Mouse (Mus musculus) small intestine, adult 2 months (tissue): ENCODE data around the gene Sipa1l3. TPM values are rescaled to one million over a fixed set of nuclear protein-coding genes. Genes with fewer than 3 reads are reported as not detected.
A peak's percentile ranks its signal among the peaks of the same experiment; 100 is the strongest.

Source experiments
- H3K27ac ChIP-seq: fragments of 200-500 bp; 2 replicates; pipeline ENCODE4 v1.5.1; 2012; ENCODE audit warnings: low read depth, low read length, control low read depth, inconsistent platforms; ENCODE audit not compliant: insufficient read depth
- H3K27me3 ChIP-seq: fragments of 200-500 bp; 2 replicates; pipeline ENCODE4 v1.6.1; 2012; ENCODE audit warnings: mild to moderate bottlenecking, moderate library complexity, low read length, inconsistent platforms; ENCODE audit not compliant: control insufficient read depth, insufficient read depth
- H3K36me3 ChIP-seq: fragments of 200-500 bp; 2 replicates; pipeline ENCODE4 v1.6.1; 2012; ENCODE audit warnings: mild to moderate bottlenecking, low read length, control low read depth, inconsistent platforms; ENCODE audit not compliant: control insufficient read depth, insufficient read depth
- H3K4me1 ChIP-seq: fragments of 200-500 bp; 2 replicates; pipeline ENCODE4 v1.6.1; 2012; ENCODE audit warnings: low read length, inconsistent platforms, mixed read lengths; ENCODE audit not compliant: control insufficient read depth, insufficient read depth, insufficient read length
- H3K4me3 ChIP-seq: fragments of 200-500 bp; 2 replicates; pipeline ENCODE4 v1.5.1; 2012; ENCODE audit warnings: low read depth, mild to moderate bottlenecking, control low read depth, inconsistent platforms, low read length, moderate library complexity
- CTCF ChIP-seq: fragments of 200-500 bp; IDR thresholded peaks from 2 replicates; pipeline ENCODE4 v1.5.1; 2012; ENCODE audit warnings: low read depth, mild to moderate bottlenecking, control low read depth, inconsistent platforms, low read length, moderate library complexity, mixed read lengths; ENCODE audit not compliant: insufficient replicate concordance, insufficient read length; ENCODE audit errors: extremely low read depth
- POLR2A ChIP-seq: fragments of 200-500 bp; IDR thresholded peaks from 2 replicates; pipeline ENCODE4 v1.6.1; 2012; ENCODE audit warnings: low read depth, mild to moderate bottlenecking, control low read depth, inconsistent platforms, low read length, moderate library complexity
- WGBS: fragments of 180-500 bp; shearing (Covaris S2); methylation state at CpG from one replicate; pipeline ENCODE4 v1.1.7; 2018; 5-methylcytosine and 5-hydroxymethylcytosine counted together
- polyA plus RNA-seq: library from polyadenylated mRNA; depleted of rRNA; stranded (reverse); fragments of >200 nt; gene quantifications from 2 replicates; pipeline ENCODE4 v1.2.3, GENCODE M21; 2012

The Sipa1l3 gene
- polyA plus RNA-seq, 1 experiment, result 192 TPM

DNA sequence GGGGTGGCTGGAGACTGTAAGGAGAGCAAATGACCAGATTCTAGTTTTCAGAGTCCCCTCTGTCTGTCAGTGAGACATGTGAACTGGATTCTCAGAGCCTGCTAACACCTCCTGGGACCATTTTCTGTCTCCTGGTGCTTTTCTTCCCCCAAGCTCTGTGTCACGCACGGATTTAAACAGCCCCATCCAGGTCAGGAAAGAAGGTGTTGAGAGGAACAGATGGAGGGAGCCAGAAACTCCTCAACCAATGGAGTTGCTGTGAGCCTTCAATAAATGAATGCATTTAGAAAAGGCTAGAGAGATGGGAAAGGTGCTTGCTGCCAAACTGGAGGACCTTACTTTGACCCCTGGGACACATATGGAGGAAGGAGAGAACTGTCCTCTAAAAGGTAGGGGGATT lies 180.7 kb downstream of the Sipa1l3 start:
- 93% methylated on average over 2 of the region's 2 CpGs for WGBS
- TF ChIP-seq POLR2A (no peak), CTCF (no peak)
- Histone ChIP-seq H3K4me1 (peaks cover 11% of the 10 kb centered on the region), H3K4me3 (no peak overlapping the region), H3K27ac (0 out of 2 replicates have a peak overlapping the region, but pooled peaks have one; percentile 43), H3K36me3 (peaks cover 30% of the 10 kb centered on the region), H3K27me3 (no peaks in the 10 kb centered on the region)

GRCm38 (mm10) chr7:29336795-29337319 lies 181.6 kb downstream of the Sipa1l3 start:
- Histone ChIP-seq H3K4me3 (no peak overlapping the region), H3K27me3 (no peaks in the 10 kb centered on the region), H3K27ac (no peak overlapping the region), H3K36me3 (peaks cover 35% of the 10 kb centered on the region), H3K4me1 (peaks cover 11% of the 10 kb centered on the region)
- 89% methylated on average over 9 of the region's 9 CpGs for WGBS
- TF ChIP-seq CTCF (no peak), POLR2A (no peak)

DNA sequence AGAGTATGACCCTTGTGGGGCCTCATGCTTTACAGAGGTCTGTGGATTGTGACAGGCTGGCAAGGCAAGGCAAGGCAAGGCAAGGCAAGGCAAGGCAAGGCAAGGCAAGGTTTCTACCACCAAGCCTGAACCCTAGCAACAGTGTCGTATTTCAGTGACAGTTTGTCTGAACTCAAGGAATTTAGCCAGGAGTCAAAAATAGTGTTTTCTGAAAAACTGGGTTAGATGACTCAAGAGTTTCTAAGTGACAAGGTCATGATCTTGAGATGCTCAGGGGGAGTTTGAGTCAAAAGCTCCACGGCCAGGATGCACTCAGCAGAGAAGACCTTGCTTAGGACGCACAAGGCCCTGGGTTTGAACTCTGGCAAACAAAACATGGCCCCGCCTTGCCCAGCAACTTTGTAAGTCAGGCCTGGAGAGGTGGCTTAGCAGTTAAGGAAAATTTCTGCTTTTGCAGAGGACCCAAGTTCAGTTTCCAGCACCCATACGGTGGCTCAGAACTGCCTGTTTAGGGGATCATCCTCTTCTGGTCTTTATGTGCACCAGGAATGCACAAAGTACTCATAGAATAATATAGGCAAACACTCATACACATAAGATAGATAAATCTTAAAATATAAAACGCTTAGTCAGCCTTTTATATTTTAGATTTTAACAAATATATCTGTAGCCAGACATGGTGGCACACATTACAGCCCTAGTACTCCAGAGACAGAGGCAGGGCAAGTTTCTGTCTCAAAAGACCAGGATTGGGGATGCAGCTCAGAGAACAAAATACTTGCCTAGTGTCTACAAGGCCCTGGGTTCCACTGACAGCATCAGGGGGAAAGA lies 182.4 kb downstream of the Sipa1l3 start:
- H3K36me3 ChIP-seq, result peaks cover 43% of the 10 kb centered on the region
- WGBS, result 87% methylated on average over 6 of the region's 6 CpGs
- H3K4me3 ChIP-seq, result no peak overlapping the region
- TF ChIP-seq CTCF (no peak), POLR2A (no peak)
- no peaks in the 10 kb centered on the region for H3K27me3 ChIP-seq
- H3K4me1 ChIP-seq, result peaks cover 11% of the 10 kb centered on the region
- H3K27ac ChIP-seq, result no peak overlapping the region

GRCm38 (mm10) chr7:29335276-29335675 lies 183.2 kb downstream of the Sipa1l3 start:
- peaks cover 11% of the 10 kb centered on the region for H3K4me1 ChIP-seq
- H3K27me3 ChIP-seq, result no peaks in the 10 kb centered on the region
- H3K36me3 ChIP-seq, result peaks cover 47% of the 10 kb centered on the region
- TF ChIP-seq POLR2A, result no peak
- no peak for TF ChIP-seq CTCF
- no peak overlapping the region for H3K4me3 ChIP-seq
- no peak overlapping the region for H3K27ac ChIP-seq

DNA sequence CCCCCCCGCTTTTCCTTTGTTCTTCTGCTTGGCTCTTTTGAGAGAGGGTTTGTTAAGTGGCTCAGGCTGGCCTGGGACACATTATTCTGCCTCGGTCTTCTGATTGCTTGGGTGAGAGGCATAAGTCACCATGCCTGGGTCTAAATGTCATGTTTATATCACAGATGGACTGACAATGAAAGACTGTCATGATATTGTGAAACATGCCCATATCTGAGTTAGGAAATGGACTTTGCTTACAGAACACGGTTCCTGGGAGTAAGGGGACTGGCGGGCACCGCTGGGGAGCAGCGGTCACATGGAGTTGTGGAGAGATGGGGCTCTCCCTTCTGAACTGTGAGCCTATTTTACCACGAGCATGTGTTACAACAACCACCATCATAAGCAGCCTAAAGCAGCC lies 184.3 kb downstream of the Sipa1l3 start:
- 71% methylated on average over 7 of the region's 7 CpGs for WGBS

GRCm38 (mm10) chr7:29328984-29329383 lies 189.5 kb downstream of the Sipa1l3 start:
- H3K36me3 ChIP-seq, result peaks cover 63% of the 10 kb centered on the region
- 91% methylated on average over 16 of the region's 16 CpGs for WGBS
- TF ChIP-seq POLR2A, result no peak
- TF ChIP-seq CTCF, result no peak

More for the DNA sequence above, 184.3 kb downstream of the Sipa1l3 start:
- no peak overlapping the region for H3K4me3 ChIP-seq
- peaks cover 9% of the 10 kb centered on the region for H3K4me1 ChIP-seq
- no peak overlapping the region for H3K27ac ChIP-seq
- peaks cover 52% of the 10 kb centered on the region for H3K36me3 ChIP-seq
- no peak for TF ChIP-seq CTCF
- no peak for TF ChIP-seq POLR2A
- H3K27me3 ChIP-seq, result no peaks in the 10 kb centered on the region

GRCm38 (mm10) chr7:29327087-29327486 lies 191.4 kb downstream of the Sipa1l3 start:
- TF ChIP-seq POLR2A (no peak), CTCF (no peak)
- peaks cover 70% of the 10 kb centered on the region for H3K36me3 ChIP-seq

More at GRCm38 (mm10) chr7:29328984-29329383, 189.5 kb downstream of the Sipa1l3 start:
- Histone ChIP-seq H3K27ac (no peak overlapping the region), H3K4me3 (no peak overlapping the region), H3K27me3 (no peaks in the 10 kb centered on the region), H3K4me1 (no peaks in the 10 kb centered on the region)

More at GRCm38 (mm10) chr7:29327087-29327486, 191.4 kb downstream of the Sipa1l3 start:
- Histone ChIP-seq H3K27ac (no peak overlapping the region), H3K27me3 (no peaks in the 10 kb centered on the region), H3K4me1 (no peaks in the 10 kb centered on the region), H3K4me3 (no peak overlapping the region)
- 86% methylated on average over 6 of the region's 6 CpGs for WGBS
